Mouse (Mus musculus) megakaryocyte, adult 5-6 weeks (primary cell): ENCODE results near the gene Ambp. TPM values are rescaled to one million over a fixed set of nuclear protein-coding genes. Genes with fewer than 3 reads are reported as not detected.

Experiments used
- ATAC-seq: 2 replicates; pipeline ENCODE4 v1.8.0; 2016; ENCODE audit warnings: mild to moderate bottlenecking, inconsistent platforms; ENCODE audit not compliant: poor library complexity, severe bottlenecking
- total RNA-seq, 2 experiments: library from RNA; stranded (forward) in 1 of 2; stranded (reverse) in 1 of 2; fragments of 153-499, 151-499 nt in 1 of 2; fragments of 221-1000, 200-1000 nt in 1 of 2; gene quantifications; 2 replicates each; pipeline versions ENCODE4 v1.2.3 to v1.2.4; 2015 to 2017

Ambp gene
- total RNA-seq (2015) (not detected in 2 replicates), total RNA-seq (2017) (not detected in 2 replicates)

GRCm38 (mm10) chr4:63154699-63155098 is at the start of gene Ambp:
Ambp (minus strand) TSS chr4:63154799.
- no peak for ATAC-seq

- no peak for ATAC-seq
These were observed 49.3 kb upstream of the Ambp start for GRCm38 (mm10) chr4:63203874-63204273.

GRCm38 (mm10) chr4:63199366-63199765 is 44.8 kb upstream of the Ambp start:
- no peak for ATAC-seq

- no peak for ATAC-seq
These were observed 39.8 kb upstream of the Ambp start for GRCm38 (mm10) chr4:63194366-63194765.

- no peak for ATAC-seq
These were observed 37.0 kb upstream of the Ambp start for GRCm38 (mm10) chr4:63191641-63192040.

- no peak for ATAC-seq
These were observed 31.8 kb upstream of the Ambp start for GRCm38 (mm10) chr4:63186281-63186870.

GRCm38 (mm10) chr4:63181556-63181955 is 27.0 kb upstream of the Ambp start:
- peak; percentile 45 for ATAC-seq

- no peak for ATAC-seq
These were observed 17.5 kb upstream of the Ambp start, which contains the start of gene Kif12 for GRCm38 (mm10) chr4:63171969-63172685. Kif12 (minus strand) TSS chr4:63172131.

GRCm38 (mm10) chr4:63171122-63171521 is 16.5 kb upstream of the Ambp start:
- ATAC-seq: no peak

- ATAC-seq: no peak
These were observed 15.5 kb upstream of the Ambp start for GRCm38 (mm10) chr4:63170061-63170460.

GRCm38 (mm10) chr4:63166323-63166722 is 11.7 kb upstream of the Ambp start:
- ATAC-seq: no peak

GRCm38 (mm10) chr4:63165636-63166035 is 11.0 kb upstream of the Ambp start:
- no peak for ATAC-seq

- peak; percentile 81 for ATAC-seq
These were observed 4.5 kb upstream of the Ambp start for GRCm38 (mm10) chr4:63158961-63159592.

GRCm38 (mm10) chr4:63158192-63158591 is 3.6 kb upstream of the Ambp start:
- ATAC-seq: no peak

GRCm38 (mm10) chr4:63156726-63157634 is 2.4 kb upstream of the Ambp start:
- ATAC-seq: no peak

- no peak for ATAC-seq
These were observed 997 bp upstream of the Ambp start for GRCm38 (mm10) chr4:63155596-63155995.

- ATAC-seq: no peak
These were observed 571 bp downstream of the Ambp start for GRCm38 (mm10) chr4:63154028-63154427.

GRCm38 (mm10) chr4:63151127-63151526 is 3.5 kb downstream of the Ambp start:
- peak; percentile 91 for ATAC-seq

GRCm38 (mm10) chr4:63147268-63147667 is 7.3 kb downstream of the Ambp start:
- no peak for ATAC-seq

GRCm38 (mm10) chr4:63129891-63130624 is 24.5 kb downstream of the Ambp start:
- no peak for ATAC-seq
